Mouse (Mus musculus): ENCODE measurements at regions not wholly inside any gene's neighbourhood (a gene's known extent, or its start where the extent isn't known, plus 50 kb on each side); places are given as distances from the start of the nearest gene placed in this dataset.

DNA sequence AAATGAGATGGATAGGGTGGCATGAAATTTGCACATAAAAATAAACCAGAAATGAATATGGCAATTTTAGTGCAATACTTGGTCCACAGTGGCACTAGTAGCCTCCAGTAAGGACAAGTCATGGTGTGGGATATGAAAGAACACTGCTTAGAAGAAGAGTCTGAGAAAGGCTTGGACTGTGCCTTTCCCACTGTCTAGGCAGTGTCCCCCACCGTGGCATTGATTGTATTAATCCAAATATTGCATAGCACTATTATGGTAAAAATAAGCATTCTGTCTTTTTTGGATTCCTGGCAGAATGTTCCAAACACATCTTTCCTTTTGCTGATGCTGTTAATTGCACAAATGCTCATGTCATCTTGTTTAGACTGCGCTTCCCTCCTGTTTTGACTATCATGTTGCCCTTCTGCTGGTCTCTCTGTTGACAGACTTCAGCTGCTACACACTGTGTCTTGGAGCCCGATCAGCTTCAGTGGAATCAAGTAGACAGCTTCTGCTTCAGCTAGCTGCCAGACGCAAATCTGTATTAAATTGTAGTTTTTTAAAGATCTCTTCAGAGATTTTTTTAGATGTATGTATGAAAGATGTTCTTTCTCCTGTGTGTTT lies 186.2 kb upstream of the Robo2 start:
- DNase-seq: no peak

DNA sequence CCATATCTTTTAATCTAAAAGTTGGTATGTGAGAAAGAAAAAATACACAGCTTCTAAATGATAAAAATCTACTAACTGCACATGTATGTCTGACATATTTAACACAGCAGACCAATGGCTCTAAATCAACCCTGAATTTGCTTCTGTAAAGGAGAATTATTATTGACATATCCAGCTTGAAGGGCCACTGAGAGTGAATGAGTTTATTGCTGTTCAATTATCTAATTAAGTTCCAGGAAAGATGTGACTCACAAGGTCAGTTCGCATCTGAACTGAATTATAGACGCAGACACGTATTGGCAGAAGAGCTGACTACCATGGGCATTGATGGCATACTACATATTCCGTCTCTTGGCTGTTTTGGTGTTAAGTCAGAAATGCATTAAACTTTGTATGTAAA lies 180.3 kb upstream of the Robo2 start:
- no peak for DNase-seq

DNA sequence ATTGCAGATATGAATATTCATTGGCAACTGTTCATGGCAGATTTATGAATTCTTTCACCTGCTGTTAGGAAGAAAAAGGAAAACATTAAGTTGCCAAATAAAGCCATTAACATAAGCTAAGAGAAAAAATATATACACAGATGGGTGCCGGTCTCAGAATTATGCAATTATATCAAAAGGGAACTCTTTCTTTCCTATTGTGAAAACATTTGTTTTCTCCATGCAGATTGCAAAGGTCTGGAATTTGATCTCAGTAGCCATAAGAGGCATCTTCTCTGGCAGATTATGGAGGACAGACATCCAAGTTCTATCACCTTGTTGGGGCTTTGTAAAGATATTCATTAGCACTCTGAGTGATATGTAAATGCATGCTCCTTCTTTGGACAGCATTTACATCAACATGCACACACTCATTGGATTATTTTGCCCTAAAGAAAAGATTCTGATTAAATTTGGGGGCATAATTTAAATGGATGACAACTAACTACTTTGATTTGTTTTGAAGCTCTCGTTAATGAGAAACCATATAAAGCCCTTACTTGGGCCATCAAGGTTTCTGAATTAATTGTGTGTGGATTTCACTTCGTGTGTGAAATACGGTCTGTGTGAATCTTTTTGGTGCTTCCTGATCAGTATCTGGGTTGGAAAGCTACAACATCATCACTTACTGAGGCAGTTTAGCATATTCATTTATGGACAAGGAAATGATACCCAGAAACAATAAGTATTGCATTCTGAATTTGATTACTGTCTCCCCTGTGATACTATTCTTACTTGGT lies 171.2 kb upstream of the Robo2 start:
- no peak for DNase-seq

DNA sequence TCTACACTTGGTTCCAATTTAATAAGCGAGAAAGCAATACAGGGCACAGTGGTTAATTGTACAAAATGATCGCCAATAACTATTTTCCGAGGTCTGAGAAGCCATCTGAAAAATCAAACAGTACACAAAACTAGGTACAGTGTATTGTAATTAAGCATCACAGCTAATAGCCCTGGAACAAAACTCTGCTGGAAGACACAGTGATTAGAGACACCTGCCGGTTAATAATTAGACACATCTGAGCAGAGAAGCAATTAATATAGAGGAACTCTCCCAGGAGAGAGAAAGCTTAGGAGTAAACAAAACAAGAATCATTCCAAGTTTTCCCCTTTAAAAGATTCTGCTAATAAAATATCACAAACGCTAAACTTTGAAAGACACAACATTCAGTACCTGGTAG lies 136.7 kb upstream of the Robo2 start:
- no peak for DNase-seq

DNA sequence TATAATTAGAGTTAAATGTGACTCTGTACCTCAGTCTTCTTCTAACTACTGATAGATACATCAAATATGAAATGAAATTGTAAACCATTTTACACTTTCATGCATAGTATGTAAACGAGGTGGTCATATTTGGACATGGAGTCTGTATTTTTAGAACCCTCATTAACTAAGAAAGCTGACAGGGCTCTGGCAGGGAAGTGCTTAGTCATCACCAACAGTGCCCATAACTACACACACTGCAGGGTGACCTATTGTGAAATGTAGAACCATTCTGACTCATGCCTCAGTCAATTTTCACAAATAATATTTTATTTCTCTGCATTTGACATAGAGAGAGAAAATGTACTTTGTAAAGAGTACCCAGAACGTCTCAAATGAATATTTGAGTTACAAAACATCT lies 118.9 kb upstream of the Robo2 start:
- no peak for DNase-seq

DNA sequence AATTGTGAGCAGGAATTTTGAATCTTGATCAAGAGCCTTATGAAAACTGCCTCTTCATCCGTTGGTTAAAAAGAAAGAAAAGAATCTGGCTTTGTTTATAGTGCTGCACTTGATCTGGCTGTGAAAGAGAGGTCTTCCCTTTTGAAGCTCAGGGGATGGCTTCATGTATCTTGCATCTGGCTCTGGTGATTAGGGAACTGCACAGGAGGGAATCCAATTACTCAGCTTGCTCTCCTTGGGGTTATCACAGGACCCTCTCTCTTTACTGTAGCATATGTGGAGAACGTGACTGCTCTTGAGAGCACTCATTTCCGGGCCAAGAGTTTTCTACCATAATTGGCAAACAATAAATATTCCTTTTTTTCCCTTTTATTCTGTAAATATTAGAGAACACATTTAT lies 116.6 kb upstream of the Robo2 start:
- no peak for DNase-seq

DNA sequence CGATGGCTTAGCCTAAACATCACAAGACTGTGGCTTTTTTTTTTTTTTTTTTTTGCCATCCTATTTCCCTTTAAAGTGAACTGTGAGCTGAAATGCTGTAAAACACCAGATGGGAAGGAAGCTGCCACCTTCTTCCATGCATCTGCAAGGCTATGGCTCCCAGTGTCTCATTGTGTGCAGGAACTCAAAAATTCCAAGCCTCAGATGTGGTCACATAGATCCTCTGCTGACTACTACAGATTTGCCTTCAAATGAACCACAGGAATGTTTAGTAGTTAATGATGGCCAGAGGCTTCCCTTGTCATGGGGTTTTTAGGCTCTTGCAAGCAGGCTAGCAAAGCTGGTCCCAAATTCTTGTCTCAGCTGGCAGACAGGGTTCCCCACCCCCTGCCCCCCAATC lies 114.9 kb upstream of the Robo2 start:
- DNase-seq: no peak

DNA sequence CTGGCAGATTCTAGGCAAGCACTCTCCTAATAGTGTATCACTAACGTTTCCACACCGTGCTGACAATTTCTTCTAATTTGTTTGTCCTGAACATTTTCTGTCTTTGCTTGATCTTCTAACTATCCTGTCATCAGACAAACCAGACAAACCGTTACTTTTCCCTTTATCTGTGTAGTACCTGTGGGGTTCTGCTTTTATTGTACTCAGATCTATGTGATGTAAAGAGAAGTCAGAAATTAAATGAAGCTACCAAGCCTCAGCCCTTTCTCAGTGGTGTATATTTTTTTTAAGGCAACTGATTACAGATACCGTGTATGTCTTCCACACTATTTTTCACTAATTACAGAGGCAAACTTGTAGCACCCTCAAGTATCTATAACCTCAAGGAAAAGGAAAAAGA lies 108.9 kb upstream of the Robo2 start:
- no peak for DNase-seq

DNA sequence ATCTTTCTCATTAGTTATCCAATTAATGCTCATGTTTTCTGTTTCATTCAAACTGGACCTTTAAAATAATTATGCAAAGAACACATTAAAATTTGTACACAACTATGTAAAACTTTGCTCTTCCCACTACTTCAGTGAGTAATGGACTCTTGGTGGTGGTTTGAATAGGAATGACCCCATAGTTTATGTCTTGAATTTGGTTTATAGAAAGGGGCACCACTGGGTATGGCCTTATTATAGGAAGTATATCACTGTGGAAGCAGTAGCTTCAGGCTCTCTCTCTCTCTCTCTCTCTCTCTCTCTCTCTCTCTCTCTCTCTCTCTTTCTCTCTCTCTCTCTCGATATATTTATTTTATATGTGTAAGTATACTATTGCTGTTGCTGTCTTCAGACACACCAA lies 106.3 kb upstream of the Robo2 start:
- no peak for DNase-seq

DNA sequence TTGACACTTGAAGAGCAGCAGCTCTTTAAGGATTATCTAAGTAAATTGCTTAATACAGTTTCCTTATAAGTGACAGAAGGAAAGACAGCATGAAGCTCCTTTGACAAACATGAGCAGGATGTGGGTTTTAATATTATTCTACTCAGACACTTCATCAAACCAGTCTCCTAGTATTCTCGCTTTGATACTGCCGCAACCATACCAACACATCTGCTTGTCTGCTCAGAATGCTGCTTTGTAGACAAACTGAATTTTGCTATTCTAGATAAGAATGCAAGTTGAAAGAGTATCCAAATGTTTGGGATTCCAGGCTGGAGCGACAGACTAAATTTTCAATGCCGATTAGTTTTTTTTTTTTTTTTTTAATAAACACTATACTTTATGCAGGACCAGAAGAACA lies 105.7 kb upstream of the Robo2 start:
- DNase-seq: no peak

DNA sequence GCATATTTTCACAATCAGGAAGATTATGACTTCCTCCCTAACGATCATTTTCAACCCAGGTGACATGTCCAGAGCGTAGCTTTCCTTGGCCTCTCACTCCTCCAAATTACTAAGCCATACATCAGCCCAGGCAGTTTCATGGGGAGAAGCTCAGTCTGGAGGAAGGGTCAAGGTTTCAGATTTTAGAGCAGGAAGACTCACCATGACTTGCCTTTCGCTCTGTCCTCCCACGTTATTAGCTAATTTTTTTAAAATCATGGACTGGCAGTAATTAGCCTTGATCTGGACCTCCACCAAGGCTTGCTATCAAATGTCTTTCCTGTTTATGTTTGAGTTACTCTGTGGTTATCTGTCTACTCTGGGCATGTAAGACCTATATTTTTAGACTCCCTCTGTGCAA lies 102.9 kb upstream of the Robo2 start:
- no peak for DNase-seq

DNA sequence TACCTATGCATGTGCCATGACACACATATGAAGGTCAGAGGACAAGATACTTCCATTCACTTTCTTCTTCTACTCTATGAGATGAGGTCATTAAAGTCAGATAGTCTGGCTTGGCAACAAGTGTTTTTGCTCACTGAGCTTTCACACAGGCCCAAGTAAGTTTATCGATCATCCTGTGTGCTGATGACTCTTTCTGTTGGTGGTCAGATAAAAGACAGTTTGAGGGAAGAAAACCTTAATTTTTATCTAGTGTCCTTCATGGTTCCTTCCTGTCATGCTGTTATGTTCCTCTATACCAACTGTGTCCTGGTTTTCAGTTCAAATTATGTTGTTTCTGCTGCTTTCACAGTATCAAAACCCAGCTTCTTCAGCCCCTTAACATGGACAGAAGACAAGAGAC lies 98.8 kb upstream of the Robo2 start:
- DNase-seq: no peak

DNA sequence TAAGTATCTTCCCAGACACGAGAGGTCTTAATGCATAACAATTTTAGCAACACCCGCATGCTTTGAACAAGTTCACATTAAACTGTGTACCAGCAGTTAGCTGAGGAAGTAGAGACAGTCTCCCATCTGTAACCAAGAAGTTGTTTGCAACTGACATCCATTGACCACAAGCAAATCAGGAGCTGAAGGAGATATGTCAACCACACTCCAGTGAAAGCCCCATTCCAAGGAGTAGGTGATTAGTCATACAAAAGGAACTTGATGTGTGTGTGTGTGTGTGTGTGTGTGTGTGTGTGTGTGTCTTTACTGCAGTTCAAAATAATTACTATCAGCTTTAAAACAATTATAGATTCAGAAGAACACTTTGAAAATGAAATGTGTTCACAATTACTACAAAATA lies 97.9 kb upstream of the Robo2 start:
- DNase-seq: no peak

DNA sequence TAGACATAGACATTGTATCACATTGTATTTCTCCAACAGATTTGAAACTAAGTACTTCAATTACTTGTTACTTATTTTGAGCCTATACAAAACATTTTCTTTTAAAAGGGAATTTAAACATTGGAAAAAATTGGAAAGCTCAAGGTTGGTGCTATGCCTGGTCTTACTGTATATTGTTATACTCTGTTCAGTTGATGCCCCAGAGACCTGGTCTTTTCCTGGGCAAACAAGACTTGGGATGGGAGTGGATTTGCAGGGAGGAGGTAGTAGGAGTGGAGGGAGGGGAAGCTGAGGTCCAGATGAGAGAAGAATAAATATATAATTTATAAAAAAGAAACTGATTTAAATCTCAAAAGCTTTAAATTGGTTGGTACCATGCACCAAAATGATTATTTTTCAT lies 95.1 kb upstream of the Robo2 start:
- no peak for DNase-seq

DNA sequence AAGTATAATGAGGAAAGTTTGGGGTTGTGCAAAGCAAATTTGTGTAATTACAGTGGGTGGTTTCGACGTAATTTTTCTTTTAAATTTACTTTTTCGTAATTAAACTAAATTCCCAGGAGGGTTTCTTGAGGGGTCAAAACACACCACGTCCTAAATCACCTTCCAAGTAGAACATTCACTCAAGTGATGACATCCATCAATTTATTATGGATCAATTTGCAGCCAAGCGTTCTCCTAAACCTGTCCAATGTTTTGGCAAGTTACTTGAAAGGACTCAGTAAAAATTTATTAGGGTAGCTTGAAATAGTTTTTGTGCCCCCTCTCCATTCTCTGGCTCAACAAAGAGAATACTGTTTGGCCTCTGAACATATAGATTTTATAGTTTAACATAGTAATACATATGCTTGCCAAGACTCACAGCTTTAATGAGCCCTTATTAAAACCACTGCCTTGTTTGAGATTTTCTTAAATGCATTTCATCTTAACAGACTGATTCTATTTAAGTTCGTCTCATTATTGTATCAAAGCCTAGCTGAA lies 94.6 kb upstream of the Robo2 start:
- no peak for DNase-seq

DNA sequence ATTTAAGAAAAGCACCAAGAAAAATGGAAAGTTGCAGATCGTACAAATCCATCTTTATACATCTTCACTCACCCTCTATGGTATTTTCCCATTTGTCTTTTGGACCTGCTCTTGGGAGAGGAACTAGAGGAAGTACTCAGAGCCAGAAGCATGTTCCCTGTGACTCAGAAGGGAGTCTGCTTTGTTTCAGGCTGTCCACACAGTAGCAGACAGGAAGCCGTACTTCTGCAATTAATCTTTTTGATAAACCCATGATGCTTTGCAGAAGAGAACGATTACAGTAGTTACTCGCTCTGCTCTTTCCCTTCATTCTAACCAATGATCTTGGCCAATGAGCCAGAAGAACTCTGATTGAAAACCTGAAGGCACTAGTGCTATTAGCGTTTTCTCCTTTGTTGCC lies 92.8 kb upstream of the Robo2 start:
- DNase-seq: no peak

DNA sequence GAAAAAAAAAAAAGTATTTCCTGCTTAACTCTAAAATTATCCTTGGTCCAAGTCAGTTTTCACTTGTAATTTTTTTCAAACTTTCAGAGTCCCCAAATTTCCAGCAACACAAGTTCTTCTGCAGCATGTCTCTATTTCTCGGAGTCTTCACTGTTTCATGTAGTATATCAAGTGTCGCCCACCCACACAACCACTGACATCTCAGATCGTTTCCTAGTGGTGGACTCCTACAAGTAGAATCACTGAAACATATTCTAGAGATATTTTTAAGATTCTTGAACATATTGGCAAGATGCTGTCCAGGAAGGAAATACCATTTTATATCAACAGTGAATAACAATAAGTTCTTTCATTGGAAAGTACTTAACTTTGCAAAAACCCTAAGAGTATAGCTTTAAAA lies 89.1 kb upstream of the Robo2 start:
- DNase-seq: no peak

DNA sequence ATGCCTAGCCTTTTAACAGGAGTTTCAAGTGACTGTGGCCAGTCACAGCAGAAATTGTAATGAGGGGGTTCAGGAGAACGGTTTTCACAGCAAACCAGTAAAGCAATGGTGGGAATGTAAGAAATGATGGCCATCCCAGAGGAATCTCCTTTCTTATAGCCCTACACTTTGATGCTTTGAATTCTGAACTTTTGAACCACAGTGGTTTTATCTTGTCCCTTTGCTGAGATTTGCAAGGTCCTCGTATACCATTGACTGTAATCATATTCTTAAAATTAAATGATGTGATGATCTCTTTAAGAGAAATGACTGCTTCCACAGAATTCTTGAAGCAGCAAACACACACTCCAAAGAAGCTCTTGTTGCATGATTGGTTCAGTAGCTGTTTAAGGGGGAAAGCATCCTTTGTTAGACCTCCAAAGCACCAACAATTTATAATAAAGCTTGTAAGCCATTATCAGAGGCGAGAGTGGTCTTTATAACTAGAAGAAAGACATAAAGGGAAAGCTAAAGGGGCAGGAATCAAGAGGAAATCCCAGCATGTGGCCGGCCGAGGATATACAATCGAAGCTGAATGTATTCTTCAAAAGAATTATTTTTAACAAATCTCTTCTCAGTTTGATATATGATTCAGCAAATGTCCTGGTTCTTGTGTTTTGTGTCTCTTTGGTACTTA lies 56.3 kb upstream of the Robo2 start:
- no peak for DNase-seq

DNA sequence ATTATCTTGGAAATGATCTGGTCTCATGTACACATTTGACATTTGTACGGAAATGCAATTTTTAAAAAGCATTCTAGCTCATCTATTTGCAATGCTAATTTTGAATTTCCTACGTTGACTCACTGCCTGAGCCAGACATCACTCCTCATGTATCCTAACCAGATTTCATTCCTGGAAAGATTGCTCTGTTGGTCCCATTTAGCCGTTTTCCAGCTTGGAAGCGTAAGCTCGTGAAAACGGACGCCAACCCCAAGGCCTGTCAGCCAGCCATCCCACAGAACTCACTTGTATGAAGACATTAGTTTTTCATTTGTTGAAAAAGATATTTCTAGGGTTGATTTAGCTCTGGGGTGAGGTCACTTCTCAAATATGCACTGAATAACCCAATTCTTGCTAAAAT lies 55.5 kb upstream of the Robo2 start:
- peak; percentile 5 for DNase-seq

DNA sequence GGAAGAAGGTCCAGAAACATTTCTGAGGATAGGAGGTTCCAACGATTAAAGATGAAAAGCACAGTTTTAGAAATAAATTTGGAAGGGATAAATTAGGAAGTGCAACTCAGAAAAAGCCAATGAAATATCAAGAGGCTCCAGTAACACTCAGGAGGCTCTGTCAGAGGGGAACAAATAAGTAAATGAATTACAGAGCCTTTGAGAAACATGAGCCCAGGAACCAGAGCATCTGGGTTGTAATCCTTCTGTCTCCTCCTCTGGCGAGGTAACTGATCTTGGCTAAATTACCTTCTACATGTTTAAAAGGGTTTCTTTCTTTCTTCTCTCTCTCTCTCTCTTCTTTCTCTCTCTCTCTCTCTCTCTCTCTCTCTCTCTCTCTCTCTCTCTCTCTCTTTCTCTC lies 53.2 kb upstream of the Robo2 start:
- no peak for DNase-seq

DNA sequence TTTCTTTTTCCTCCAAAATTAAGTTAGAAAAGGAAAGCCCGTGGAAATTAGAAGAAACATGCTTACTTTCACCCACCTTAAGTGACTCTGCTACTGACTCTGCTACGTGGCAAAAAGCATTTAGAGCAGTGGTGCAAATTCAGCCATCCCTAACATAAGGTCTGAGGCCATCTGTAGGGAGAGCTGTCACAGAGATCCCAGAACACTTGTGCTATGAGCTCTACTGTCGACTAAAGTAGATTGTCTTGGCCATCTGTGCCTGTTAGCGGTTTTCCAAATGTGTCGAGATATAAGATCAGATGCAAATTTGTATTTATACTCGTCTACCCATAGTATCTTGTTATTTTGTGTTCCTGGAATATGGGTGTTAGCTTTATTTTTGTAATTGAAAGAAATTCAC lies 52.7 kb upstream of the Robo2 start:
- DNase-seq: no peak

DNA sequence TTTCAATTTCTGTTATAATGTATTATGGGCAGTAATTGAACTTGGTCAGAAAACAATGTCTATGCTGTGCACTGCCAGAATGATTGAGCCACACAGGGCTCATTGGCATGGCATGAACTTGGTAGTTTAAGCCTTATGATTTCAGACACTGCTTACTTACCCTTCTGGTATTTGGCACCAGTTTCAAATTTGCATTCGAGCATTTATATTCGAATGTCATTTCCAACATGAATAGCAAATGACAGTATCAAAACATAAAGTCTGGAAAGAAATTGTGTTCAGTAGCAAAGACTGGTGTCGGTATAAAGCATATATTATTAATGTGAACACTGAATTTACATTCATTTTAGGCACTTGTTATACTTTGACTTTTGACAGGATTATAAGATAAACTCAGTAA lies 50.8 kb upstream of the Robo2 start:
- DNase-seq: no peak
